Mouse (Mus musculus) hindbrain, embryonic 16.5 days (tissue): ENCODE results near the gene Filip1l. TPM values are rescaled to one million over a fixed set of nuclear protein-coding genes. Genes with fewer than 3 reads are reported as not detected.

Experiments used
- ATAC-seq: fragments of 200-750 bp; cut with Nextera tagmentation; 2 replicates; pipeline ENCODE4 v1.8.0; 2017; ENCODE audit warnings: moderate TSS enrichment, moderate library complexity
- H3K27ac ChIP-seq: fragments of 300-500 bp; sonication (generic); 2 replicates; pipeline ENCODE4 v1.5.1; 2014; ENCODE audit warnings: low read depth, mild to moderate bottlenecking, control low read depth, low read length, moderate library complexity
- H3K27me3 ChIP-seq: fragments of 300-500 bp; sonication (generic); replicated peaks from 2 replicates; pipeline ENCODE4 v1.6.1; 2014; ENCODE audit warnings: low read length; ENCODE audit not compliant: control insufficient read depth, insufficient read depth
- H3K36me3 ChIP-seq: fragments of 300-500 bp; sonication (generic); 2 replicates; pipeline ENCODE4 v1.6.1; 2014; ENCODE audit warnings: mild to moderate bottlenecking, low read length, moderate library complexity, mixed read lengths; ENCODE audit not compliant: control insufficient read depth, insufficient read depth
- H3K4me1 ChIP-seq: fragments of 300-500 bp; sonication (generic); 2 replicates; pipeline ENCODE4 v1.6.1; 2014; ENCODE audit warnings: low read depth, low read length; ENCODE audit not compliant: control insufficient read depth, insufficient read depth
- H3K4me2 ChIP-seq: fragments of 300-500 bp; sonication (generic); 2 replicates; pipeline ENCODE4 v1.6.1; 2014; ENCODE audit warnings: mild to moderate bottlenecking, low read length, control low read depth, moderate library complexity
- H3K4me3 ChIP-seq: fragments of 300-500 bp; sonication (generic); 2 replicates; pipeline ENCODE4 v1.5.1; 2014; ENCODE audit warnings: mild to moderate bottlenecking, low read length, control low read depth, moderate library complexity
- H3K9ac ChIP-seq: fragments of 300-500 bp; sonication (generic); 2 replicates; pipeline ENCODE4 v1.6.1; 2014; ENCODE audit warnings: low read depth, mild to moderate bottlenecking, control low read depth, low read length, moderate library complexity
- H3K9me3 ChIP-seq: fragments of 300-500 bp; sonication (generic); 2 replicates; pipeline ENCODE4 v1.6.1; 2014; ENCODE audit warnings: mild to moderate bottlenecking, low read length, moderate library complexity; ENCODE audit not compliant: control insufficient read depth
- WGBS: fragments of 180-500 bp; shearing (Covaris S2); extraction: QIAGEN DNeasy Blood & Tissue Kit; methylation state at CpG from one replicate; pipeline ENCODE4 v1.1.7; 2014; 5-methylcytosine and 5-hydroxymethylcytosine counted together
- polyA plus RNA-seq: library from polyadenylated mRNA; unstranded; fragments of >200 nt; fragmentation: Nextera tagmentation; extraction: Ambion mirVana; gene quantifications from 2 replicates; pipeline ENCODE4 v1.2.1, GENCODE M21; 2015

Gene Filip1l
- polyA plus RNA-seq, 1 experiment from 2014 or later = 2.2 TPM

DNA sequence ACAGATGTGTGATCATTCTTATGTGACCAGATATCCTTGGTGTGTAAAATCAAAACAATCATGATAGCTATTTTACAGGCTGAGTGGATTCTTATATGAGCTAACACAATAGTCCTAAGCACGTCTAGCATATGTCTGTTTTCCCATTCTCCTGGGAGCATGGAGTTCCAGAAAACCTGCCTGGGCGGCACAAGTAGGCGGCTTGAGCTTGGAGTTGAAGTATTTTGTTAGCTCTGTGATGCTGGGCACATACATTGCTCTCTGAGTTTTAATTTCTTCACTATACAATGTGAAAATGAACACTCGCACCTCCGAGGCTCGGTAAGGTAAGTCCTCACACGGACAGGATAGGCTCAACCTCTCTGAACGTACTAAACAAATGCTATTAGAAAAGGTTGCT is 137.8 kb downstream of the Filip1l start:
- 89% methylated on average over 8 of the region's 8 CpGs for WGBS

DNA sequence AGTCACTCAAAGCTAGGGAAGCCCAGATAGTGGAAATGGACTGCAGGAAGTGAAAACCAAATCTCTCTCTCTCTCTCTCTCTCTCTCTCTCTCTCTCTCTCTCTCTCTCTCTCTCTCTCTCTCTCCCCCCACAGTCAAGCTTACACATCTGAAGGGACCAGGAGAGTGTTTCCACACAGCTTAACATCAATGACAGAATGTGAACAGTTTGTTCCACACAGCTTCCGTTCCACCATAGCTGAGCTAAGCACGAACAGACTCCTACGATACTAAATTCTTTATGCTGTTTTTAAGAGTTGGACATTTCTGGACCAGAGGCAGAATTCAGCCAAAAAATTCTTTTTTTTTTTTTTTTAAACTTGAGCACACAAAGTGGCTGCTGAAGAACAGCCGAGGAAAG is 139.0 kb downstream of the Filip1l start:
- 94% methylated on average over 4 of the region's 4 CpGs for WGBS
- H3K27me3 ChIP-seq = no peaks in the 10 kb centered on the region
- H3K4me3 ChIP-seq = no peak overlapping the region
- no peaks in the 10 kb centered on the region for H3K36me3 ChIP-seq
- H3K9ac ChIP-seq = no peak overlapping the region
- no peaks in the 10 kb centered on the region for H3K9me3 ChIP-seq
- no peaks in the 10 kb centered on the region for H3K4me1 ChIP-seq
- ATAC-seq = no peak
- no peak overlapping the region for H3K27ac ChIP-seq
- H3K4me2 ChIP-seq = no peak overlapping the region

More for the DNA sequence above, 137.8 kb downstream of the Filip1l start:
- Histone ChIP-seq H3K9me3 (no peaks in the 10 kb centered on the region), H3K4me2 (no peak overlapping the region), H3K9ac (no peak overlapping the region), H3K27ac (no peak overlapping the region), H3K4me1 (no peaks in the 10 kb centered on the region), H3K27me3 (no peaks in the 10 kb centered on the region), H3K4me3 (no peak overlapping the region), H3K36me3 (no peaks in the 10 kb centered on the region)
- ATAC-seq = no peak

DNA sequence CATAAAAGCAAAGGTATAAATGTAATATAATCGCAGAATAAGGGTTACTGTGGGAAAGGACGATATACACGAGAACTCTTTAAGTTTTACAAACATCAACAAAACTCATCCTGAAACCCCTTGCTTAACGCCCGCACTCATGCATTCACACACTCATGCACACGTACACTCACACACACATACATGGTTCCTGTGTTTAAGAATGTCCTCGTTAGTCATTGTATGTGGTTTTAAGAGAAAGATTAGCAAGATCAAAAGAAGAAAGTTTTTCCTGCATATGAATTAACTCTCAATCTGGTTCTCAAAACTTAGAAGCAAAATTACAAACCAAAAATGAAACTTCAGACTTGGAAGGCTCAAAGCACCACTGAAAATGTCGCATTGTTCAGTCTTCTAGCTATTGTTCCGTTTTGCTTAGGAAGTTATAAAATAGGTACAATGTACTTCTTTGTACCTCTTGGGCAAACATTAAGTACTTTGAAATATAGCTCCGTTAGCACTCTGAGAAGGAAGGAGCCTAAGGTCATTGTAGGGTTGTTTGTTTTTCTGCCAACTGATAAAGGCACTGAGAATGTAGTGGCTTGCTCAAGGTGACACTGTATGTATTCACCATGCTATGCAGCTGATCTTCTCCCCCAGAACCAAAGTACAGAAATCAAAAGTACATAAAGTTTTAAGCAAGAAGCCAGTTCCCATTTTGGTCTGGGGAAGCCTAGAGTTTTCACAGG is 142.7 kb downstream of the Filip1l start:
- no peak overlapping the region for H3K9ac ChIP-seq
- ATAC-seq = no peak
- 87% methylated on average over 10 of the region's 10 CpGs for WGBS
- H3K36me3 ChIP-seq = no peaks in the 10 kb centered on the region
- H3K4me3 ChIP-seq = no peak overlapping the region
- H3K27me3 ChIP-seq = no peaks in the 10 kb centered on the region
- H3K27ac ChIP-seq = no peak overlapping the region
- no peak overlapping the region for H3K4me2 ChIP-seq
- H3K9me3 ChIP-seq = no peaks in the 10 kb centered on the region
- H3K4me1 ChIP-seq = no peaks in the 10 kb centered on the region

DNA sequence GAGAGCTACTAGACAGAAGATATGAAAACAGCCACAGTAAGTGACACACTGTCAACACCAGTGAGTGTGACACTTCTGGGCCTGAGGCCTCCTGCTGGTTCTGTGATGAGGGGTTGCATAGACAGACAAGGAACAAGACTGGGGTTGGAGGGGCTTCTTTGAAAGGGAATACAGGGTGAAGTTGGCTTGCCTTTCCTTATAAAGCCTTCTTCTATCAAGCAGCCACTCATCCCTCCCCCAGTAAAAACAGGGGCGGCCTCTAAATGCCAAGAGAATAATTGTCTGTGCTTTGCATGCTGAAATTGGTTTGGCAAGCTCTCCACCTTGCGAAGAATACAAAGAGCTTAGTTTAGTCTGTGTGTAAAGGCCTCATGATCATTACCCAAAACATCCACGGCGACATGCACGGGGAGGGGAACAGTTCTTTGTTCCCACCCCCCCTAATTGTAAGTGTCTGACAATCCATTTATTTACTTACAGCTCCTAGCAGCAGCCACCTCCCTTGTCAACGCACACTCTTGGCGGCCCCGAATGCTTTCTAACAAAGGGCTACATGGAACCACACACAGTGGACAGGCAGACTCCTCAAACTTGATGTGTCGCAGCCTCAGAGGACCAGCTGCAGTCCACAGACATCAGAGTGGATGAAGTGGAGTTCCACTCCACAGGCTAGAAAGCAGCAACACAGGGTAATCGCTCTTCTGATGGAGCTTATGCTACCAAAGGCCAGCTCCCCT is 143.7 kb downstream of the Filip1l start:
- Histone ChIP-seq H3K27me3 (no peaks in the 10 kb centered on the region), H3K4me2 (no peak overlapping the region), H3K27ac (no peak overlapping the region), H3K36me3 (no peaks in the 10 kb centered on the region), H3K4me1 (no peaks in the 10 kb centered on the region), H3K9ac (no peak overlapping the region), H3K4me3 (no peak overlapping the region), H3K9me3 (no peaks in the 10 kb centered on the region)
- 29% methylated on average over 10 of the region's 10 CpGs for WGBS
- peak; percentile 95 for ATAC-seq

DNA sequence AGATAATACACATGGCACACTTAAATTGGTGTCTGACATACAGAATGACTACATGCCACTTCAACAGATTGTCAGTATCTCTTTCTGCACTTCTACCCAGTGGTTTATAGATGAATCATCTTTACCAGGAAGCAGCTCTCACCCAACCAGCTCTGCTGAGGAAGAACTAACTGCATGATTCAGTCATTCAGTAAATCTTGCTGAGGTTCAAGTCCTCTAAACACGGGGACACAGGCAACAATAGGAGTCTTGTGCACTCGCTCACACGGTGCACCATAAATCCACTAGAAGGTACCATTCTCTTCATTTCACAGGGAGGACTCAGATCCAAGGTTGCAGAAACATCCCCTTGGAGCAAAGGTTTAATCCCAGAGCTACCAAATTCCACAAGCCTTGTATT is 148.0 kb downstream of the Filip1l start:
- no peaks in the 10 kb centered on the region for H3K36me3 ChIP-seq
- no peak for ATAC-seq
- no peaks in the 10 kb centered on the region for H3K4me1 ChIP-seq
- no peak overlapping the region for H3K4me3 ChIP-seq
- H3K27me3 ChIP-seq = no peaks in the 10 kb centered on the region
- no peaks in the 10 kb centered on the region for H3K9me3 ChIP-seq
- H3K27ac ChIP-seq = no peak overlapping the region
- 59% methylated on average over 3 of the region's 3 CpGs for WGBS
- no peak overlapping the region for H3K9ac ChIP-seq
- H3K4me2 ChIP-seq = no peak overlapping the region

DNA sequence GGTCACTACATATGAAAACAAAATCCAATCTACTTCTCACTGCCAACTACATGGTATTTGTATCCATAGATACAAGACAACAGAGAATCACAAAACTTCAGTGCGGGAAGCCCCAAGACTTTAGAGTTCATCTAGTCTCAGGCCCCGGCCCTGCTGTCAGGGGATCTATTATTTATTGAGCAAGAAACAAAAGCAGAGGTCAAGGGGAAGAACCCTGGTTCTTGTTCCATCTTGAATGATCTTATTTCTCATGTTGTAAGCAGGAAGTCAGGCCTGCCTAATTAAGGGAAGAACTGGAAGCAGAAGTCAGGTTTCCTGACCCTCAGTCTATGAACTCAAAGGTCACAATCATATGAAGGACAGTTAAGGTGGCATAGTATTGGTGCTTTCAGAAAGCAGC is 149.3 kb downstream of the Filip1l start:
- Histone ChIP-seq H3K27me3 (no peaks in the 10 kb centered on the region), H3K9ac (no peak overlapping the region), H3K9me3 (no peaks in the 10 kb centered on the region), H3K4me3 (no peak overlapping the region), H3K4me1 (no peaks in the 10 kb centered on the region), H3K36me3 (no peaks in the 10 kb centered on the region), H3K27ac (no peak overlapping the region), H3K4me2 (no peak overlapping the region)
- 18% methylated on average over 2 of the region's 2 CpGs for WGBS
- ATAC-seq = no peak

DNA sequence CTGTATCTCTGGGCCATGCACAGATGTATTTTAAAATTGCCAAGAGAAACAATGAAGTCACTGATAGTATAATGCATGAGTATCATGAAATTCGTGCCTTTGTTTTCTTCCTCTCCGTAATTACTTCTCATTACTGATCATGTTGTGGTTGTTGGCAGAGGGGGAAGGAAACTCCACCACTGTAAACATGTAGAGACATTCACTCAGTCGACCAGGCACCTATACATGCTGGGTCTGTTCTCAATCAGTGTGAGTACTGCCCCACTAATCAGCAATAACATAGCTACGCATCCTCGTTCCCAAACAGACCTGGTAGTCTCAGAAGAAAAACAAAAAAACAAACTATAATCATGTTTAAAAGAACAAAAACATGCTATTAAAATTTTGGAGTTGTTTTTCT is 149.9 kb downstream of the Filip1l start:
- Histone ChIP-seq H3K4me1 (no peaks in the 10 kb centered on the region), H3K27me3 (no peaks in the 10 kb centered on the region), H3K9me3 (no peaks in the 10 kb centered on the region), H3K4me2 (no peak overlapping the region), H3K9ac (no peak overlapping the region), H3K4me3 (no peak overlapping the region), H3K36me3 (no peaks in the 10 kb centered on the region), H3K27ac (no peak overlapping the region)
- ATAC-seq = no peak
- 79% methylated on average over 5 of the region's 5 CpGs for WGBS

DNA sequence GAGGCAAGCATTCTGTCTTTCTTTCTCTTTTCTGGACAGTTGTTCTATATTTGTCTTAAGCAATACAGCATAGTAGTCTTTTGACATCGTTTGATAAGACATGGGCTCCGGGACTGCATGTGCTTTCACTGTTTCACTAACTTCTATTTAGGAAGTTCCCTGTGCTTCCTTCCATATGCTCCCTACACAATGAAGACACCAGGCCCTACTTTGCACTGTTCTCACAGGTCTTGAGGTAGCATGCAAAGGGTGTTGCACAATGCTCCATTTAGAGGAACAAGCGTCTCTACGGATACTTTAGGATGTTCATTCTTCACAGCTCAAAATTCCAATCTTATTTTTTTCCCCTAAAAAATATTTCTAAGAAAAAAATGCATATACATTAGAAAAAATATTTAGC is 151.8 kb downstream of the Filip1l start:
- Histone ChIP-seq H3K36me3 (no peaks in the 10 kb centered on the region), H3K27ac (no peak overlapping the region), H3K9me3 (no peaks in the 10 kb centered on the region), H3K27me3 (no peaks in the 10 kb centered on the region), H3K4me1 (no peaks in the 10 kb centered on the region), H3K4me2 (no peak overlapping the region), H3K4me3 (no peak overlapping the region), H3K9ac (no peak overlapping the region)
- ATAC-seq = no peak
- 95% methylated on average over 4 of the region's 4 CpGs for WGBS

DNA sequence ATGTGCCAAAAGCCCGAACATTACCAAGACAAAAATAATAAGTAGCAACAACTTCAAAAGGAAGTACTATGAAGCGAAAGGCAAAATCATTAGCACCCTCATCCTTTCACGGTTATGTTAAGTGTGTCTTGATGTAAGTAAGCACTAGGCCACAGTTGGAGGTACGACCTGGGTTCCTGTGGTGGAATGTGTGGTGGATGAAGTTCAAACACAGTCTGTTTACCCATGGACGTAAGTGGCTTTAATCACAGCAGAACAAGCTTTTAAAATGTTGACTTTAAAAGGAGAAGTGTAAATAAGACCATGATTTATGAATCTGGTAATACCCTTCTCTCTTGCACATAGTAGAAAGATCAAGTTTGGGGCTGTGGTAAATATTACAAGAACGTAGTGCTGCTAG is 153.2 kb downstream of the Filip1l start:
- H3K4me2 ChIP-seq = no peak overlapping the region
- H3K4me3 ChIP-seq = no peak overlapping the region
- no peaks in the 10 kb centered on the region for H3K27me3 ChIP-seq
- no peak overlapping the region for H3K27ac ChIP-seq
- no peak overlapping the region for H3K9ac ChIP-seq
- no peaks in the 10 kb centered on the region for H3K36me3 ChIP-seq
- WGBS = 87% methylated on average over 6 of the region's 6 CpGs
- no peaks in the 10 kb centered on the region for H3K9me3 ChIP-seq
- no peak for ATAC-seq
- H3K4me1 ChIP-seq = no peaks in the 10 kb centered on the region
